In the genomic region with DNA sequence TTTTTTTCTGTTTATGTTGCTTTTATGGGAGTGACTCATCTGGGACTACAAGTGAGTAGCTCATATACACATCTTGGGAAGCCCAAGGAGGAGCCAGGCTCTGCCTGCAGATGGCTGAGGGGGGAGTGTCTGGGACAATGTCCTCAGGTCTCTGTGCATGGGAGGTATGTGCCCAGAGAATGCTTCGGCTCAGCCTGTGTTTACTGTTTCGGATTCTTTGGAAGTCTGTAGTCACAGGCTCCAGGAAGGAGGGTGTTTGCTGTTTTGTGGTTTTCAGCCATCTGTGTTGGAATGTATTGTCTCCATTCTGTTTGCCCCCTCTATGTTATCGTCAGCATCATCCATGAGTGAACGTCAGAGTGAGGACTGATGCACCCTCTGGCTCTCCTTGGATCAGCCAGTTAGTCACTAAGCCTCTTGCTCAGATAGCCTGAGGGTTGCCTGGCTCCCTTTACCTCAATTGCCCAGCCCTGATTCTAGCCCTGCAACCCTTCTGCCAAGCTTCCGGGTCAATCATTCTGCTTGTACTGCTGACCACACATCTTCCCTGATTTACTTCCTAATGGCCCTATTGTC, we compare ENCODE assay signal across 18 mouse cellular contexts. TPM values are rescaled to one million over a fixed set of nuclear protein-coding genes. Genes with fewer than 3 reads are reported as not detected.
DNase-seq lines count a peak whose midpoint lies in the region; ATAC-seq and TF ChIP-seq lines count a peak whose summit lies in the region.
"Had no signal": no experiment of that assay in that cellular context is flagged by ENCODE, and none has a peak within 500 bp of the region (broad histone marks: within the 10 kb centered on the region; RNA-seq: fewer than 3 reads in every experiment).

No protein-coding gene starts in this region.

- no peaks in the 10 kb centered on the region for H3K4me1 ChIP-seq in forebrain, postnatal 0 days (ENCODE audit: insufficient read depth)
- peaks cover 3% of the 10 kb centered on the region; the same call in 1 of the 2 replicates for H3K4me1 ChIP-seq in forebrain, embryonic 13.5 days
- peaks cover 84% of the 10 kb centered on the region for H3K4me1 ChIP-seq in limb, embryonic 10.5 days

- H3K36me3 ChIP-seq in forebrain, postnatal 0 days (ENCODE audit: insufficient read depth) = no peaks in the 10 kb centered on the region
- no peaks in the 10 kb centered on the region for H3K36me3 ChIP-seq in forebrain, embryonic 13.5 days (ENCODE audit: poor library complexity, severe bottlenecking)
- no peaks in the 10 kb centered on the region for H3K36me3 ChIP-seq in limb, embryonic 10.5 days
- H3K36me3 ChIP-seq: hindbrain, embryonic 10.5 days; lung, embryonic 15.5 days had no signal

- peak; percentile 18; the same call in 1 of the 2 replicates for ATAC-seq in forebrain, postnatal 0 days
- ATAC-seq in forebrain, embryonic 13.5 days = no peak
- ATAC-seq: midbrain, embryonic 16.5 days had no signal

- TF ChIP-seq CTCF in forebrain, postnatal 0 days (IDR thresholded peaks at IDR 0.05; ENCODE audit: low read depth) = no peak

- no peak overlapping the region for H3K27ac ChIP-seq in forebrain, postnatal 0 days (ENCODE audit: low read depth, low read length)
- H3K27ac ChIP-seq in forebrain, embryonic 13.5 days = no peak overlapping the region
- peak overlapping the region; percentile 63; the same call in 1 of the 2 replicates for H3K27ac ChIP-seq in limb, embryonic 10.5 days
- H3K27ac ChIP-seq: hindbrain, embryonic 10.5 days; lung, embryonic 15.5 days had no signal

- H3K27me3 ChIP-seq in forebrain, postnatal 0 days (ENCODE audit: insufficient read depth, low read length) = no peaks in the 10 kb centered on the region
- H3K27me3 ChIP-seq in forebrain, embryonic 13.5 days = no peaks in the 10 kb centered on the region
- no peaks in the 10 kb centered on the region for H3K27me3 ChIP-seq in limb, embryonic 10.5 days (ENCODE audit: low read depth, poor library complexity, severe bottlenecking)
- H3K27me3 ChIP-seq: lung, embryonic 15.5 days had no signal

- H3K9me3 ChIP-seq in forebrain, postnatal 0 days (ENCODE audit: low read length) = no peaks in the 10 kb centered on the region
- H3K9me3 ChIP-seq in forebrain, embryonic 13.5 days (replicated peaks) = no peaks in the 10 kb centered on the region
- no peaks in the 10 kb centered on the region for H3K9me3 ChIP-seq in limb, embryonic 10.5 days (replicated peaks)
- H3K9me3 ChIP-seq: hindbrain, embryonic 10.5 days; lung, embryonic 15.5 days had no signal

- WGBS in forebrain, postnatal 0 days = 73% methylated on average over 5 of the region's 5 CpGs
- WGBS in forebrain, embryonic 13.5 days = 85% methylated on average over 5 of the region's 5 CpGs
- WGBS in limb, embryonic 10.5 days = 82% methylated on average over 5 of the region's 5 CpGs

- no peak overlapping the region for H3K4me2 ChIP-seq in forebrain, postnatal 0 days (ENCODE audit: low read depth)
- H3K4me2 ChIP-seq in forebrain, embryonic 13.5 days = no peak overlapping the region
- H3K4me2 ChIP-seq: lung, embryonic 15.5 days had no signal

- DNase-seq in forebrain, postnatal 0 days = no peak
- DNase-seq in 3134 (ENCODE audit: extremely low read depth, insufficient read length, low spot score) = peak; percentile 62
- peak; percentile 48 for DNase-seq in adipocyte (ENCODE audit: low spot score)
- DNase-seq in limb, embryonic 10.5 days (ENCODE audit: low spot score) = no peak
- no peak for DNase-seq in right cerebral cortex, postnatal 14 days
- no peak for DNase-seq in thymus, postnatal 14 days
- DNase-seq in lung, postnatal 36 days = no peak
- DNase-seq: cerebellum, postnatal 10 days; heart, adult 18-20 months; kidney, adult 2 months; right cerebral cortex, adult 18-20 months; thymus, postnatal 36 days had no signal

- H3K4me3 ChIP-seq in forebrain, postnatal 0 days (ENCODE audit: low read depth, low read length) = no peak overlapping the region
- no peak overlapping the region for H3K4me3 ChIP-seq in forebrain, embryonic 13.5 days
- no peak overlapping the region for H3K4me3 ChIP-seq in limb, embryonic 10.5 days
- H3K4me3 ChIP-seq: hindbrain, embryonic 10.5 days; lung, embryonic 15.5 days had no signal

- H3K9ac ChIP-seq in forebrain, postnatal 0 days = no peak overlapping the region
- H3K9ac ChIP-seq in forebrain, embryonic 13.5 days = no peak overlapping the region
- H3K9ac ChIP-seq: lung, embryonic 15.5 days had no signal

RNA-seq across cellular contexts. Expression of a gene that starts 12.3 kb away (rescaled TPM):
- 0.48 TPM in 1 of 2 replicates, not detected in the other for total RNA-seq in forebrain, postnatal 0 days (2014; rRNA removed)
- 0.29 TPM in 1 of 2 replicates, not detected in the other for polyA plus RNA-seq in forebrain, postnatal 0 days (2015; fragmentation: Nextera tagmentation; extraction: Ambion mirVana)
- not detected in 2 replicates for polyA plus RNA-seq in forebrain, embryonic 13.5 days (2015; fragmentation: Nextera tagmentation; extraction: Ambion mirVana)
- 0.74 and 1.4 TPM in 2 replicates for polyA plus RNA-seq in limb, embryonic 10.5 days (2016; fragmentation: Nextera tagmentation; extraction: Ambion mirVana)
- total RNA-seq: gastrocnemius, adult 8-10 months; megakaryocyte-erythroid progenitor cell, adult 5-6 weeks had no signal

RNA-seq across cellular contexts. Expression of a gene that starts 35.8 kb away (rescaled TPM):
- total RNA-seq in forebrain, postnatal 0 days (2014; rRNA removed) = 99.0 and 102 TPM in 2 replicates
- polyA plus RNA-seq in forebrain, postnatal 0 days (2015; fragmentation: Nextera tagmentation; extraction: Ambion mirVana) = 128 and 142 TPM in 2 replicates
- 131 TPM in 2 replicates for polyA plus RNA-seq in forebrain, embryonic 13.5 days (2015; fragmentation: Nextera tagmentation; extraction: Ambion mirVana)
- 899 and 1,008 TPM in 2 replicates for polyA plus RNA-seq in limb, embryonic 10.5 days (2016; fragmentation: Nextera tagmentation; extraction: Ambion mirVana)

RNA-seq across cellular contexts. Expression of a gene that starts 52.8 kb away (rescaled TPM):
- 30.2 and 40.7 TPM in 2 replicates for total RNA-seq in forebrain, postnatal 0 days (2014; rRNA removed)
- 18.1 and 19.7 TPM in 2 replicates for polyA plus RNA-seq in forebrain, postnatal 0 days (2015; fragmentation: Nextera tagmentation; extraction: Ambion mirVana)
- 276 and 284 TPM in 2 replicates for polyA plus RNA-seq in forebrain, embryonic 13.5 days (2015; fragmentation: Nextera tagmentation; extraction: Ambion mirVana)
- 291 and 354 TPM in 2 replicates for polyA plus RNA-seq in limb, embryonic 10.5 days (2016; fragmentation: Nextera tagmentation; extraction: Ambion mirVana)

Comparison
In these comparisons a context has a peak if more than half of its experiments do, and no peak if none do; other contexts are left out.
1. RNA of a gene that starts 52.8 kb away (polyA plus RNA-seq): 291 to 354 TPM in limb, embryonic 10.5 days and 276 to 284 TPM in forebrain, embryonic 13.5 days; 18.1 to 19.7 TPM in forebrain, postnatal 0 days; every median in the first group is over 10 times any median in the second.
2. DNase-seq: peak in 3134 (single experiment) and adipocyte (single experiment); none in forebrain, postnatal 0 days (single experiment), limb, embryonic 10.5 days (single experiment), right cerebral cortex, postnatal 14 days (single experiment), thymus, postnatal 14 days (single experiment) and lung, postnatal 36 days (single experiment).